Mouse (Mus musculus) limb, embryonic 12.5 days (tissue): ENCODE measurements around the gene Spock2. TPM values are rescaled to one million over a fixed set of nuclear protein-coding genes. Genes with fewer than 3 reads are reported as not detected.
A peak's percentile ranks its signal among the peaks of the same experiment; 100 is the strongest.

ENCODE experiments used
- ATAC-seq: fragments of 200-750 bp; cut with Nextera tagmentation; 2 replicates; pipeline ENCODE4 v1.8.0; 2017; ENCODE audit warnings: low read depth, moderate TSS enrichment; ENCODE audit not compliant: insufficient number of reproducible peaks, insufficient read depth, low FRiP score, low TSS enrichment
- H3K27ac ChIP-seq: fragments of 300-500 bp; sonication (generic); 2 replicates; pipeline ENCODE4 v1.5.1; 2016; ENCODE audit warnings: mild to moderate bottlenecking, moderate library complexity
- H3K27me3 ChIP-seq: fragments of 300-500 bp; sonication (generic); 2 replicates; pipeline ENCODE4 v1.6.1; 2016; ENCODE audit warnings: mild to moderate bottlenecking, moderate library complexity
- H3K36me3 ChIP-seq: fragments of 300-500 bp; sonication (generic); 2 replicates; pipeline ENCODE4 v1.6.1; 2016; ENCODE audit warnings: mild to moderate bottlenecking, moderate library complexity
- H3K4me1 ChIP-seq: fragments of 300-500 bp; sonication (generic); replicated peaks from 2 replicates; pipeline ENCODE4 v1.6.1; 2016
- H3K4me2 ChIP-seq: fragments of 300-500 bp; sonication (generic); 2 replicates; pipeline ENCODE4 v1.6.1; 2016; ENCODE audit warnings: mild to moderate bottlenecking, moderate library complexity
- H3K4me3 ChIP-seq: fragments of 300-500 bp; sonication (generic); replicated peaks from 2 replicates; pipeline ENCODE4 v1.5.1; 2016; ENCODE audit warnings: mild to moderate bottlenecking
- H3K9ac ChIP-seq: fragments of 300-500 bp; sonication (generic); replicated peaks from 2 replicates; pipeline ENCODE4 v1.6.1; 2016; ENCODE audit warnings: mild to moderate bottlenecking, moderate library complexity
- H3K9me3 ChIP-seq: fragments of 300-500 bp; sonication (generic); 2 replicates; pipeline ENCODE4 v1.6.1; 2016; ENCODE audit warnings: mild to moderate bottlenecking, moderate library complexity
- WGBS: fragments of 180-500 bp; shearing (Covaris S2); methylation state at CpG from one replicate; pipeline ENCODE4 v1.1.7; 2016; 5-methylcytosine and 5-hydroxymethylcytosine counted together
- polyA plus RNA-seq: library from polyadenylated mRNA; unstranded; fragments of >200 nt; fragmentation: Nextera tagmentation; extraction: Ambion mirVana; gene quantifications from 2 replicates; pipeline ENCODE4 v1.2.1, GENCODE M21; 2016

Gene Spock2
- polyA plus RNA-seq, 1 experiment from 2014 or later, result 4.1 TPM

DNA sequence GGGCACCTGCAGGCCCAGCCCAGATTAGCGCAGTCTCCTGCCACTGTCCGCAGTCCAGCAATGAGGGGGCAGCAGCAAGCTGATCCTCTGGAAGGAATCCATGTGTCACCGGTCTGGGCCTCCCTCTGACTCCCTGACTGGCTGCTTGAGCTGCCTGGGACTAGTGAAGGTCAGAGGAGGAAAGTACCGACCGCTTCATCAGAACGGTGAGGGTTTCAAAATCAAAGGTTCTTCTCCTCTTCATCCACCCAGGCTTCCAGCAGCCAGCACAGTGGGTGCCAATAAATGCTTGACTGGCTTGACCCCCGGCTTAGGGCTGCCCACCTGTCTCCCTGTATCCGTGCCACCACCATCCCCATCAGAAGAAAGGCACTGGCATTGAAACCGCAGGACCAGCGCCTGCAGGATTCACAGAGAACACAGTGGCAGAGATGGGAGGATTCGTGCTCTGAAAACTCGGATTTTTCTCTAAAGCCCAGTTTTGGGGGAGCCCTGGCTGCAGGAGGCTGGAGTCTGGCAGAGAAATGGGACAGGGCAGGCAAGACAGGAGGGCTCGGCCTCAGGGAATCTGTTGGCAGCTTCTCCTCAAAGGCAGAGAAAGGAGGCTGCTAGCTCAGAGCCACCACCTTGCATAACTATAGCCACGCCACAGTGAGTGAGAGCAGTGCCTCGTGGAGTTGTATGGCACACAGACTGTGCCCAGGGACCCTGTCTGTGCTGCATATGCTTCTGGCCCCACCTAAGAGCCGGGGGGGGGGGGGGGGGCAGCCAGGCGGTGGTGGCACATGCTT lies 2.5 kb downstream of the Spock2 start:
- H3K9me3 ChIP-seq, result no peaks in the 10 kb centered on the region
- no peak overlapping the region for H3K4me2 ChIP-seq
- no peaks in the 10 kb centered on the region for H3K36me3 ChIP-seq
- H3K4me1 ChIP-seq, result peaks cover 28% of the 10 kb centered on the region
- H3K9ac ChIP-seq, result no peak overlapping the region
- no peak overlapping the region for H3K4me3 ChIP-seq
- no peak for ATAC-seq
- H3K27ac ChIP-seq, result no peak overlapping the region
- H3K27me3 ChIP-seq, result peaks cover 81% of the 10 kb centered on the region
- 48% methylated on average over 17 of the region's 17 CpGs for WGBS

DNA sequence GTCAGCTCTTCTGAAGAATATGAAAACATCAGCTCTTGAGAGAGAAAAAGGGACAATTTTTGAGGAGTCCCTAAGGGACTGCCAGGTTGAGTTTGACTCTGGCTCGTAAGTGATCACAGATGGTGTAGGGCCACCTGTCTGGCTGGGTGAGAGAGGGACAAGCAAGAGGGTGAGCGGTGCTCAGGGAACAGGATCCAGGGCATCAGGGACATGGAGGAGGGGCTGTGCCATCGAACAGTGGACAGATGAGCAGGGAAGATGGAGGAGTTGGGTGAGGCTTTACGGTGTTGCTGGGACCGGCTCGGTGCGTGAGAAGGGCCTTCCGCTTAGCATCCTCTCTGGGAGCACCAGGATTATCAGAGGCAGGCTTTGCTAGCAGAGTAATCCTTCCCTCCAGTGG lies 3.3 kb downstream of the Spock2 start:
- ATAC-seq, result no peak
- H3K9ac ChIP-seq, result no peak overlapping the region
- no peaks in the 10 kb centered on the region for H3K9me3 ChIP-seq
- 88% methylated on average over 8 of the region's 8 CpGs for WGBS
- H3K27ac ChIP-seq, result no peak overlapping the region
- H3K4me2 ChIP-seq, result no peak overlapping the region
- no peak overlapping the region for H3K4me3 ChIP-seq
- peaks cover 77% of the 10 kb centered on the region for H3K27me3 ChIP-seq
- H3K4me1 ChIP-seq, result peaks cover 28% of the 10 kb centered on the region
- H3K36me3 ChIP-seq, result no peaks in the 10 kb centered on the region

DNA sequence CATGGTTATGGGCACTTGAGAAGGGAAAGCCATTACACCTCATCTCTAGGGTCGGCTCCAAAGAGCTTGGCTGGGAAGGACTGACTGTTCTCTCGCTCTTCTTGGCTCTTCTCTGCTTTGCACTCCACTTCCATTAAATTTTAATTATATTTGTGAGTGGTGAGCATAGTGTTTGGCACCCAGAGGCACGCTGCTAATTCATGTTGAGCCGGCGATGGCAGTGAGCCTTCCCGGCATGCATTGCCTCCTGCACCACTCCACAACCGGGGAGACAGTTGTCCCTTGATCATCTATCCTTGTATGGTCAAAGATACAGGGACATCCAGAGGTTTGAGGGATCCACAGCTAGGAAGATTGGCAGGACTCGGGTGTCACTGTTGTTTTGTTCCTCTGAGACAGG lies 4.0 kb downstream of the Spock2 start:
- H3K27me3 ChIP-seq, result peaks cover 71% of the 10 kb centered on the region
- ATAC-seq, result no peak
- no peaks in the 10 kb centered on the region for H3K36me3 ChIP-seq
- no peaks in the 10 kb centered on the region for H3K9me3 ChIP-seq
- no peak overlapping the region for H3K4me2 ChIP-seq
- 81% methylated on average over 8 of the region's 8 CpGs for WGBS
- H3K4me3 ChIP-seq, result no peak overlapping the region
- no peak overlapping the region for H3K27ac ChIP-seq
- no peak overlapping the region for H3K9ac ChIP-seq
- peaks cover 29% of the 10 kb centered on the region for H3K4me1 ChIP-seq

DNA sequence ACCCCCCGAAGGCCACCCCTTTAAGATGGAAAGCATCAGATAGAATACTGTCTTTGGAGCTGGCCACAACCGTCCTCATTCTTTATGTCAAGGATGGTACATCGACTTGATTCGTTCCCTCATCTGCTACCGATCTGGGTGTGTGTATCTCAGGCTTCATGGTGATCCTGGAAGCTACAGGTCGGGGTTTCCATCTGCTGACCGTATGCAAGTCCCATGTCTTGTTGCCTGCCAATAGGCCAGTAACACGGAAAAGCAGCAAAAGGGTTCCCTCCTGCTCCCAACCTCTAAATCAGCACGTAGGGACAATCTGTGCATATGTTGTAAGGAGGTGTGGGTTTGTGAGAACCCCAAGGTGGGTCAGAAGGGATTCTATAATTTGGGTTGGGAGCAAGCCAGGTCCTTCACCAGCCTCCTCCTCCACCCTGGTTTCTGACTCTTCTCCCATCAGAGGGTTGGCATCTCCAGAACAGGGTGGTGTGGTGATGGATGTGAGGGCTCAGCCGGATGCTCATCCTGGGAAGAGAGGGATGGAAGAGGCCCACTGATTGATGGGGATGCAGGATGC lies 5.0 kb downstream of the Spock2 start:
- H3K36me3 ChIP-seq, result no peaks in the 10 kb centered on the region
- H3K27me3 ChIP-seq, result peaks cover 61% of the 10 kb centered on the region
- no peak for ATAC-seq
- no peak overlapping the region for H3K9ac ChIP-seq
- 89% methylated on average over 10 of the region's 10 CpGs for WGBS
- no peak overlapping the region for H3K4me2 ChIP-seq
- peaks cover 30% of the 10 kb centered on the region for H3K4me1 ChIP-seq
- H3K4me3 ChIP-seq, result no peak overlapping the region
- no peak overlapping the region for H3K27ac ChIP-seq
- no peaks in the 10 kb centered on the region for H3K9me3 ChIP-seq

DNA sequence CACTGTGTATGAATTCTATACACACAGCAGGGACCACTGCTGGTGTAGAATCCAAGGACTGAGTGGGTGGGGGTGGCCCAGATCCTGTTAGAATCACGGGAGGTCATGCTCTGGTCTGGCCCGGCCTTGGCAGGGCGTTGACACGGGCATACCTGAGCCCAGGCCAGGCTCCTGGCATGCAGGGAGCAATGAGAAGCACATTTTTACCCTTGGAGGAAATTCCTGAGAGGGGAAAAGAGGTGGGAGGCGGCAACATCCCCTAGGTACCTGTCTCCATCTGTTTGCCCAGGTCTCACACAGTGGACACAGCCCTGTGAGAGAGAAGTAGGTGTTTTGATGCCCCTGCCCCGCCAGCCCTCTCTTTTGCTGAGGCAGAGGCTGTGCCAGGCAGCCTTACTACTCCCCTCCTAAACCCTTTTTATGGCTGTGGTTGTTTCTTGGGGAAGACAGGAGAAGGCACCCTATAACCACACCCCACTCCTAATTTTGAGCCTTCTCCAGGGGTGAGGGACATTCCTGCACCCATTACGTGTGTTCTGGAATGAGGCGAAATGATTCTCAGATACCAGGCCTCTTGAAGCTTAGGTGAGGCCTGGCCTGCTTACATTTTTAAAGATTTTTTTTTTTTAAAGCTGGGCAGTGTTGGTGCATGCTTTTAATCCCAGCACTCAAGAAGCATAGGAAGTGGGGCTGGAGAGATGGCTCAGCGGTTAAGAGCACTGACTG lies 8.1 kb downstream of the Spock2 start:
- Histone ChIP-seq H3K4me2 (no peak overlapping the region), H3K9ac (no peak overlapping the region), H3K4me3 (no peak overlapping the region), H3K27me3 (peaks cover 31% of the 10 kb centered on the region), H3K9me3 (no peaks in the 10 kb centered on the region), H3K36me3 (no peaks in the 10 kb centered on the region), H3K4me1 (peaks cover 28% of the 10 kb centered on the region), H3K27ac (no peak overlapping the region)
- ATAC-seq, result no peak
- 89% methylated on average over 9 of the region's 9 CpGs for WGBS

DNA sequence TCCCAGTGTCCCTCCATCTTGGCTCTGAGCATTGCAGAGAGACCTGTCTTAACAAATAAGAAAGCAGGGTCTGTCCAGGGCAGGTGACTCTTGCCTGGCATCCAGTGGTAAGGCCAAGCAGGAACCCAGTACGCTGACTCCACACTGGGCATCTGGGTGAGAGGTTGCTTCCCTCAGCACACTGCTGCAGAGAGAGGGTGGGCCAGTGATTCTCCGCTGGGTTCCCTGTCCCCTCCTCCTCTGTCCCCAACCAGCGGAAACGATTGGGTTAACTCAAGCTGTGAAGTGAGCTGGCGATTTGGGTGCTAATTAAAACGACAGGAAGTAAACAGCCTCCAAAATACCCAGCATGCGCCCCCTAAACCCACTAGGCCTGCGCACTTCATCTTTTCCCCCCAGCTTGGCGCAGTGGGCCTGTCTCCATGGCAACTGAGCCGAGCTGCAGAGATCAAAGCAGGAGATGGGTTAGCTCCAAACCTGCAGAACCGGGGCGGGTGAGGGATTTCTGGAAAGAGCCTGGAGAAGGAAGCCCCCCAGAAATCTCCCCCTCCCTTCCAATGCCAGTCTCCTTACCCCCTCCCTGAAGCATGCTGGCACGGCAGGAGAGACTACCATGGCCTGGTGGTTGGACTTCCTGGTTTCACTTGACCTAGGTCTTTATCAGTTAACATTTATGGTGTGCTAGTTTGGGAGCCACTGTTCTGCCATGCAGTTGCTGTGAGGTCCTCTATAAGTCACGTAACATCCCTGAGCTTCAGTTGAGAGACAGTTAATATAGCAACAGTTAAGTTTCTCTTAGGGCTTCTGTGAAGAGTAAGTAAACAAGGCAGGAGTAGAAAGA lies 9.5 kb downstream of the Spock2 start:
- Histone ChIP-seq H3K27ac (peak overlapping the region; percentile 20; the same call in 1 of the 2 replicates), H3K9ac (peak overlapping the region; percentile 27; the same call in 1 of the 2 replicates), H3K4me1 (peaks cover 28% of the 10 kb centered on the region), H3K36me3 (no peaks in the 10 kb centered on the region), H3K4me3 (peak overlapping the region; percentile 18), H3K27me3 (peaks cover 17% of the 10 kb centered on the region), H3K4me2 (peak overlapping the region; percentile 51), H3K9me3 (no peaks in the 10 kb centered on the region)
- peak; percentile 63; the same call in 1 of the 2 replicates for ATAC-seq
- 2% methylated on average over 14 of the region's 14 CpGs for WGBS

DNA sequence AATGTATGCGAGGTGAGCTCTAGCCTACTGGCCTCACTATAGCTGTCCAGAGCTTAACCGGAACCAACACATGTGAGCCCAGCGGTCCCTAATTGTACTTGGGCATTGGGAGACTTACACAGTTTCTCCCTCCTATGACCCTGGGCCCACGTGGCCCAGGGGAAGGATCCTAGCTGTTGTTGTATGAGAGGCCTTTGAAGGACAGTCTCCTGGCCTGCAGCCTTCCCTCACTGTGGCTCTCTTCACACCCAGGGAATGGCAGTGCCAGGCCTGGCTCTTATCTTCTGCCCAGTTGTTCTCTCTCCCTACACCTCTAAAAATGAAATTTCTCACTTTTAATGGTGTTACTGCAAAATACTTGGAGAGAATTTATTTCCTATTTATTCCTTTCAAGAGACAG lies 11.0 kb downstream of the Spock2 start:
- no peak for ATAC-seq
- Histone ChIP-seq H3K4me3 (no peak overlapping the region), H3K9me3 (no peaks in the 10 kb centered on the region), H3K27me3 (peaks cover 6% of the 10 kb centered on the region; the same call in 1 of the 2 replicates), H3K4me1 (peaks cover 28% of the 10 kb centered on the region), H3K27ac (no peak overlapping the region), H3K4me2 (no peak overlapping the region), H3K36me3 (no peaks in the 10 kb centered on the region), H3K9ac (no peak overlapping the region)
- WGBS, result 47% methylated on average over 4 of the region's 4 CpGs

DNA sequence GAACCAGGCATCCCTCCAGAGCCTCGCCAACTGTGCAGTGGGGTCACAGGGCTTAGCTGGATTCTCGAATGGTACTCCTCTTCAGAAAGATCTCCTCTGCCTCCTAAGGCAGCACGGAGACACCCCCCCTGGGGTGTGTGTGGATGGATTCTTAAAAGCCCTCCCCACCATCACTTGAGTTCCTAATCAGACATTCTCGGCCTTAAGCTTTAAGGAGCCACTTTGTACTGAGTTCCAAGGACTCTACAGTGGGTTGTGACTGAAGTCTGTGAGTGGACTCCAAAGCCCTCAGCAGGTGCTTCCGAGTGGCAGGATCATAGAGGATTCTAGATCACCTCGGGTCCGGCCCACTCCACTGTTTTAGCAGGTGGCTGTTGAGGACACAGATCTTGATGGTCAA lies 12.4 kb downstream of the Spock2 start:
- Histone ChIP-seq H3K36me3 (no peaks in the 10 kb centered on the region), H3K9me3 (no peaks in the 10 kb centered on the region), H3K4me2 (no peak overlapping the region), H3K27me3 (no peaks in the 10 kb centered on the region), H3K4me3 (no peak overlapping the region), H3K9ac (no peak overlapping the region), H3K27ac (no peak overlapping the region), H3K4me1 (peaks cover 28% of the 10 kb centered on the region)
- 61% methylated on average over 7 of the region's 7 CpGs for WGBS
- ATAC-seq, result no peak

DNA sequence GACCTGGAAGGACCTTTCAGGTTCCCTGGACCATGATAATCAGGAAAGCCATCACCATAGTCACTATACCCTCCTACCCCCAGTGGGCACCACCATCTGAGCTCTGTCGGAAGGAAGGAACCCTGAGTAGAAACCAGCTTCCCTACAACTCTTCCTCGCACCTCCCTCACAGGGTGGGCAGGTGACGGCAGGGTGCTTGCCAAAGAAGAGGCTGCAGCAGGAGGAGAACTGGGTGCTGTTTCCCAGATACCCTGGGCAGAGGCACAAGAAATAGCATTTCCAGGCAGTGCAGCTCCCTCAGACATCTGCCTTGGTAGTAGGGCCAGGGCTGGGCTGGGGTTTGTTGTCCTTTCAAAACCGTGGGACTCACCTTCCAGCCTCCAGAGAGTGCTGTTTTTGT lies 14.6 kb downstream of the Spock2 start:
- H3K27ac ChIP-seq, result no peak overlapping the region

DNA sequence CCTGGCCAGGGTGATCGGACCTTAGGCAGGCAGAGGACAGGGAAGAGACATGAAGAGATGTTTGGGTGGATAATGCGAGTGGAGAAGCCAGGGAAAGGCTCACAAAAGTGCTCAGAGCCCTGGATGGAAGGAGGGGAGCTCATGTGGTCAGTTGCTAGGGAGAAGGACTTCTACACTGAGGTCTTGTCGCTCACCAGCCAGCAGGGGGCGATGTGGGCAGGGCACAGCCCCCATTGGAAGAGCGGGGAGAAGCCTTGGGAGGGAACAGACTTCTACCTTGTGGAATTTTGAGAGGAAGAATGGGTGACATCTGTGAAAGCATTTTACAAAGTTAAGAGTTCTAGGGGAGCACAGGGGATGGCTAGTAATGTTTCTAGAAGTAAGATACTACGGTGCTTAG lies 18.1 kb downstream of the Spock2 start:
- Histone ChIP-seq H3K4me3 (no peak overlapping the region), H3K4me1 (peaks cover 8% of the 10 kb centered on the region; the same call in 1 of the 2 replicates), H3K4me2 (no peak overlapping the region), H3K9ac (no peak overlapping the region), H3K27me3 (no peaks in the 10 kb centered on the region), H3K36me3 (no peaks in the 10 kb centered on the region), H3K27ac (no peak overlapping the region), H3K9me3 (no peaks in the 10 kb centered on the region)
- no peak for ATAC-seq
- 64% methylated on average over 6 of the region's 6 CpGs for WGBS

More for the DNA sequence above, 14.6 kb downstream of the Spock2 start:
- WGBS, result 81% methylated on average over 4 of the region's 4 CpGs
- no peaks in the 10 kb centered on the region for H3K9me3 ChIP-seq
- no peak overlapping the region for H3K4me2 ChIP-seq
- peaks cover 23% of the 10 kb centered on the region for H3K4me1 ChIP-seq
- no peaks in the 10 kb centered on the region for H3K36me3 ChIP-seq
- no peak overlapping the region for H3K4me3 ChIP-seq
- ATAC-seq, result no peak
- H3K27me3 ChIP-seq, result no peaks in the 10 kb centered on the region
- no peak overlapping the region for H3K9ac ChIP-seq
